Mouse (Mus musculus): ENCODE measurements around the gene Cacng4. TPM values are rescaled to one million over a fixed set of nuclear protein-coding genes. Genes with fewer than 3 reads are reported as not detected.

Gene Cacng4
- polyA plus RNA-seq, 1 experiment, result 25.6 TPM

- Histone ChIP-seq H3K4me3 (replicated peaks; ENCODE audit: insufficient read depth, low read depth, low read length) (no peak overlapping the region), H3K27ac (ENCODE audit: insufficient read depth, low read length) (no peak overlapping the region), H3K4me1 (ENCODE audit: control insufficient read depth, insufficient read depth, low read length) (peaks cover 2% of the 10 kb centered on the region), H3K27me3 (ENCODE audit: control insufficient read depth, insufficient read depth, low read length) (no peaks in the 10 kb centered on the region; the same call in 1 of the 2 replicates)
- no peak for TF ChIP-seq POLR2A (IDR thresholded peaks at IDR 0.05; ENCODE audit: borderline replicate concordance, insufficient read depth, low read length)
- TF ChIP-seq CTCF (IDR thresholded peaks at IDR 0.05; ENCODE audit: borderline replicate concordance, insufficient read depth, low read depth, low read length), result no peak
- WGBS, result 74% methylated on average over 3 of the region's 3 CpGs
- no peak for DNase-seq
These were observed 84.0 kb downstream of the Cacng4 start for GRCm38 (mm10) chr11:107710379-107710778.

DNA sequence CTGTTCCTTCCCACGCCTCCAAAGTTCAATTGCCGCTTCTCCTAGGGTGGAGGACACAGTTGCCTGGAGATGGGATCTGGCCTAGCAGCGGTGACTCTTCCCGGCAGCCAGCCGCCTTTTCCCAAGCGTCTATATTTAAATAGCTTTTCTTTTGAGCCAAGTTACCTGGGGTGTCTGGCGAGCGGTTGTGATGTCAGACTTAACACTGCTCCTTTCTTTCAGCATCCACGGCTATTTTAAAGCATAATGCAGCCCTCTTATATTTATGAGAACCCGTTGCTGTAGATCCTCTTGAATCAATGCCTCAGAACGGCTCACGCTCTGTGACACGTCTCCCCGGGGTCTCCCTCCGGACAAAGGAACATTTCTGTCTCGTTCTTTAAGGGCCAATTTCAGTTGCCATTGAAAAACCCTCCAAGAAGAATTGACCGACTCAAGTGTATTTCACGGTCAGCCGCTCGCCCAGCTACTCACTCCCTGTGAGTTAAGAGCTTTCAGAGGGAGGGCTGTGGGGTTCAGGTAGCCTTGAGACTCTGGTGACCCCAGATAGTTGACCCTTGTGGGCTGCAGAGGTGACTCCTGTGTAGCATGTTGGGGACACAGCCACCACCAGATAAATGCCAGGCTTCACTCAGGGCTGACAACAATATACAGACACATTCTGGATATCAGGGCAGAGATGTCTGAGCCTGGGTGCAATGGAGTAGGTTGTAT is 86.3 kb downstream of the Cacng4 start:
- no peak overlapping the region for H3K4me3 ChIP-seq (replicated peaks; ENCODE audit: insufficient read depth, low read depth, low read length)
- TF ChIP-seq CTCF (IDR thresholded peaks at IDR 0.05; ENCODE audit: borderline replicate concordance, insufficient read depth, low read depth, low read length), result no peak
- no peak for TF ChIP-seq POLR2A (IDR thresholded peaks at IDR 0.05; ENCODE audit: borderline replicate concordance, insufficient read depth, low read length)
- H3K27me3 ChIP-seq (ENCODE audit: control insufficient read depth, insufficient read depth, low read length), result no peaks in the 10 kb centered on the region; the same call in 1 of the 2 replicates
- WGBS, result 39% methylated on average over 20 of the region's 20 CpGs
- H3K4me1 ChIP-seq (ENCODE audit: control insufficient read depth, insufficient read depth, low read length), result peaks cover 22% of the 10 kb centered on the region
- H3K27ac ChIP-seq (ENCODE audit: insufficient read depth, low read length), result no peak overlapping the region
- DNase-seq, result peak in 1 of 2 experiments; percentile 36

DNA sequence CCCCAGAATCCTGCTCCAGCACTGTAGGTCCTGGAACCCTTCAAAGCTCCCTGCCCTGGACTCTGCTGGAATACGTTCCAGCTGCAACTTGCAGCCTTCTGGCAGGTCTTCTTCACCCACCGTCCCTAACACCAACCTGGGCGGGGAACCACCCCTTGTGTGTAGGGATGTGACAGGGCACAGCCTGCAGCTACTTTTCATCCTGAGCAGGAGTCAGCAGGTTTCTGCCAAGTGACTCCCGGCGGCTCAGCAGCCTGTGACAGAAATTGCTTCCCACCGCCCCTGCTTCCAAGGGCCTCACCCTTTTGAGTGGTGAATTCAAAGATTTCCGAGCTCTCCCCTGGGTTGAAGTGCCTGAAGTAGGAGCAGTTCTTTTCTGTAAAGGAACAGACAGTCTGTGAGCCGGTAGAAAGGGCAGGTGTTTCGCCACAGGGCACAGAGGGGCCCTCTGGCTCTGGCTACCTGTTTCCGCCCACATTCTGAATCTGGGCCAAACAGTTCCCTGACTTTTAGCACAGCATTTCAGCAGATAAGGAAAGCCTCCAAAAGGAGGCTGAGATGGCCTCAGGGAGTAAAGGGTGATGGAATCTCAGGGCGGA is 88.8 kb downstream of the Cacng4 start:
- DNase-seq, result peak; percentile 65 to 75
- peaks cover 22% of the 10 kb centered on the region for H3K4me1 ChIP-seq (ENCODE audit: control insufficient read depth, insufficient read depth, low read length)
- WGBS, result 29% methylated on average over 11 of the region's 11 CpGs
- no peak overlapping the region for H3K27ac ChIP-seq (ENCODE audit: insufficient read depth, low read length)
- TF ChIP-seq POLR2A (IDR thresholded peaks at IDR 0.05; ENCODE audit: borderline replicate concordance, insufficient read depth, low read length) (no peak), CTCF (IDR thresholded peaks at IDR 0.05; ENCODE audit: borderline replicate concordance, insufficient read depth, low read depth, low read length) (no peak)
- no peaks in the 10 kb centered on the region; the same call in 1 of the 2 replicates for H3K27me3 ChIP-seq (ENCODE audit: control insufficient read depth, insufficient read depth, low read length)
- no peak overlapping the region for H3K4me3 ChIP-seq (replicated peaks; ENCODE audit: insufficient read depth, low read depth, low read length)

- Histone ChIP-seq H3K4me3 (replicated peaks; ENCODE audit: insufficient read depth, low read depth, low read length) (no peak overlapping the region), H3K4me1 (ENCODE audit: control insufficient read depth, insufficient read depth, low read length) (peaks cover 22% of the 10 kb centered on the region), H3K27ac (ENCODE audit: insufficient read depth, low read length) (no peak overlapping the region), H3K27me3 (ENCODE audit: control insufficient read depth, insufficient read depth, low read length) (no peaks in the 10 kb centered on the region; the same call in 1 of the 2 replicates)
- WGBS, result 52% methylated on average over 6 of the region's 6 CpGs
- DNase-seq, result no peak
- TF ChIP-seq POLR2A (IDR thresholded peaks at IDR 0.05; ENCODE audit: borderline replicate concordance, insufficient read depth, low read length) (no peak), CTCF (IDR thresholded peaks at IDR 0.05; ENCODE audit: borderline replicate concordance, insufficient read depth, low read depth, low read length) (no peak)
These were observed 89.3 kb downstream of the Cacng4 start for GRCm38 (mm10) chr11:107705060-107705459.

DNA sequence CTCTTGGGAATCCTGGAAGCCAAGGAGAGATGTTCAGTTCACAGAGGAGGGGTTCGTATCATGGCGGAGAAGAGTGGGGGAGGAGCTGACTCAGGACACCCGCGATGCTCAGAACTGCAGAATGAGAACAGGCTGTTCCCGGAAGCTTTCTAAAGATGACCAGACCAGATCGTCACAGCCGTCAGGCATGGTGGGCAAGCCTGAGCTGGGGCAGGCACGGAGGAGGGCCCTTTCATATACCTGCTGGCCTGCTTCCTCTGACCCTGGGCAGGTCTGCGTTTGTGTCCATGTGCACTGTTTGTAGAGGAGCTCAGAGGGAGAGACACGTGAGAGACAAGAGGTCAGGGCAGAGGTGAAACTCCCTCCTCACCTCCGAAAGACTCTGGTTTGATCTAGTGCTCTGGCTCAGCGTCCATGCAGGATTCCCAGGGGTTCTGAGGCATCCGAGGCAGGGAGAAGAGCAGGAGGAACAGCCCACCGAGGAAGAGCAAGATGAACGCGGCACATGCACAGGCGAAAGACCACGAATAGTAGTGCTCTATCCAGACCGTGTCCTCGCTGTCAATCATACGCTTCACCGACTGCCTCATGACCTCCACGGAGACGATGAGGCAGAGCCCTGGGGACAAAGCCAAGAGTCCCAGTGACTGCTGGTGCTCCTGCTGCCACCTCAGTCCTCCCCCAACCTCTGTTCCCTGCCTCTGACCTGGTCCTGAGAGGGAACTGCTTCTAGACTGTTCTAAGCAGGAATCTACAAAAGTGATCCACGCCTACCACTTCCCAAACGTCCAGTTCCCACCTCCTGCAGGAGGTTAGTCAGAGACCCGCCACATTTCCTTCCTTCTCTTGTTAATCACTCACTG is 90.9 kb downstream of the Cacng4 start:
- DNase-seq, result peak in 1 of 2 experiments; percentile 29
- H3K27me3 ChIP-seq (ENCODE audit: control insufficient read depth, insufficient read depth, low read length), result no peaks in the 10 kb centered on the region; the same call in 1 of the 2 replicates
- 18% methylated on average over 27 of the region's 27 CpGs for WGBS

DNA sequence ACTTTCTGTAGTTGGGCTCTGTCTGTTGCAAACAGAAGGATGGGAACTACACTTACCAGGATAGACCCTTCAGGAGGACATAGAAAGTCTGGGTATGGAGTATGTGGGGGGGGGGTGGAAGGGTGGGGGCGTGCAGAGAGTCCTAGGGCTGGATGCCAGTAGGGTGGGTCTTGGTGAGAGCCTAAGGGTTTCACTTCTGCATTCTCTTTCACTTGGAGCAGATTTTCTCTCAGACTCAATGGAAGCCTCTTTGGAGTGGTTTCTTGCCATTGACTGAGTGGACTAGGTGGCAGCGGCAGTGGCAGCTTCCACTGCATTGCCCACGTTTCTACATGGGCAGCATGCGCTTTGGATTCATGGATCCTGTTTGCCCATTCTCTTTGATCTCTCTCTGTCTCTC is 94.4 kb downstream of the Cacng4 start:
- no peak for DNase-seq
- H3K27me3 ChIP-seq (ENCODE audit: control insufficient read depth, insufficient read depth, low read length), result no peaks in the 10 kb centered on the region
- no peak overlapping the region for H3K4me3 ChIP-seq (replicated peaks; ENCODE audit: insufficient read depth, low read depth, low read length)
- peaks cover 16% of the 10 kb centered on the region for H3K4me1 ChIP-seq (ENCODE audit: control insufficient read depth, insufficient read depth, low read length)
- no peak overlapping the region for H3K27ac ChIP-seq (ENCODE audit: insufficient read depth, low read length)
- 94% methylated on average over 4 of the region's 4 CpGs for WGBS
- TF ChIP-seq CTCF (IDR thresholded peaks at IDR 0.05; ENCODE audit: borderline replicate concordance, insufficient read depth, low read depth, low read length) (no peak), POLR2A (IDR thresholded peaks at IDR 0.05; ENCODE audit: borderline replicate concordance, insufficient read depth, low read length) (no peak)

More for the DNA sequence above, 90.9 kb downstream of the Cacng4 start:
- H3K4me1 ChIP-seq (ENCODE audit: control insufficient read depth, insufficient read depth, low read length), result peaks cover 22% of the 10 kb centered on the region
- peak overlapping the region; percentile 27 for H3K4me3 ChIP-seq (replicated peaks; ENCODE audit: insufficient read depth, low read depth, low read length)
- H3K27ac ChIP-seq (ENCODE audit: insufficient read depth, low read length), result no peak overlapping the region
- no peak for TF ChIP-seq POLR2A (IDR thresholded peaks at IDR 0.05; ENCODE audit: borderline replicate concordance, insufficient read depth, low read length)
- TF ChIP-seq CTCF (IDR thresholded peaks at IDR 0.05; ENCODE audit: borderline replicate concordance, insufficient read depth, low read depth, low read length), result no peak

GRCm38 (mm10) chr11:107693338-107693737 is 101.0 kb downstream of the Cacng4 start:
- Histone ChIP-seq H3K4me3 (replicated peaks; ENCODE audit: insufficient read depth, low read depth, low read length) (no peak overlapping the region), H3K27me3 (ENCODE audit: control insufficient read depth, insufficient read depth, low read length) (no peaks in the 10 kb centered on the region), H3K4me1 (ENCODE audit: control insufficient read depth, insufficient read depth, low read length) (no peaks in the 10 kb centered on the region), H3K27ac (ENCODE audit: insufficient read depth, low read length) (no peak overlapping the region)
- TF ChIP-seq CTCF (IDR thresholded peaks at IDR 0.05; ENCODE audit: borderline replicate concordance, insufficient read depth, low read depth, low read length) (no peak), POLR2A (IDR thresholded peaks at IDR 0.05; ENCODE audit: borderline replicate concordance, insufficient read depth, low read length) (no peak)
- DNase-seq, result no peak
- 85% methylated on average over 6 of the region's 6 CpGs for WGBS

All from cerebellum, adult 2 months (tissue).